Mouse (Mus musculus) spleen, postnatal 4 days (tissue): ENCODE data around the gene Adpgk.
"Not testable (repeated sequence)": the region's sequence is repeated elsewhere in the genome, so short reads cannot be mapped to it uniquely, and the experiment has no call there.

ENCODE experiments used
- DNase-seq, 2 experiments: peaks; one replicate each; pipeline ENCODE4 v3.0.0; 2022; ENCODE audit warnings: low spot score in 2 of 2

The Adpgk gene

GRCm38 (mm10) chr9:59289529-59290115 is 1.7 kb upstream of the Adpgk start:
- no peak for DNase-seq

- DNase-seq: no peak
Observed at GRCm38 (mm10) chr9:59291688-59292492, 532 bp downstream of the Adpgk start.

GRCm38 (mm10) chr9:59292493-59292875 is 1.1 kb downstream of the Adpgk start:
- DNase-seq: no peak

- no peak for DNase-seq
Observed at GRCm38 (mm10) chr9:59296419-59296818, 5.1 kb downstream of the Adpgk start.

DNA sequence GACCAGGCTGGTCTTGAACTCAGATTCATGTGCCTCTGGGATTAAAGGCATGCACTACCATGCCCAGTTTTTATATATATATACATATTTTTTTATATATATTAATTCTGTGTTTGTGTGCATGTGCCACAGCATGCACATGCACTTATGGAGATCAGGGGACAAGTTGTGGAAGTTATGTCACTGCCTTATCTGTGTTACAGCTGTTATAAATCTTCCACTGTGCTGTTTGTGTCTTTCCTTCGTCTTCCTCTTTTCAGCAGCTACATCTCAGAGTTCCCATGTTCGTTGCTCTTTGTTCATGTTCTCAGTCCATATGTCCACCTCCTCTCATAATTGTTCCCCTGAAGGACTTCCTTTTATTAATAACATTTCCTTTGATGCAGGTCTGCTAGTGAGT is 16.5 kb downstream of the Adpgk start:
- peak in 1 of 2 experiments; percentile 27 for DNase-seq

DNA sequence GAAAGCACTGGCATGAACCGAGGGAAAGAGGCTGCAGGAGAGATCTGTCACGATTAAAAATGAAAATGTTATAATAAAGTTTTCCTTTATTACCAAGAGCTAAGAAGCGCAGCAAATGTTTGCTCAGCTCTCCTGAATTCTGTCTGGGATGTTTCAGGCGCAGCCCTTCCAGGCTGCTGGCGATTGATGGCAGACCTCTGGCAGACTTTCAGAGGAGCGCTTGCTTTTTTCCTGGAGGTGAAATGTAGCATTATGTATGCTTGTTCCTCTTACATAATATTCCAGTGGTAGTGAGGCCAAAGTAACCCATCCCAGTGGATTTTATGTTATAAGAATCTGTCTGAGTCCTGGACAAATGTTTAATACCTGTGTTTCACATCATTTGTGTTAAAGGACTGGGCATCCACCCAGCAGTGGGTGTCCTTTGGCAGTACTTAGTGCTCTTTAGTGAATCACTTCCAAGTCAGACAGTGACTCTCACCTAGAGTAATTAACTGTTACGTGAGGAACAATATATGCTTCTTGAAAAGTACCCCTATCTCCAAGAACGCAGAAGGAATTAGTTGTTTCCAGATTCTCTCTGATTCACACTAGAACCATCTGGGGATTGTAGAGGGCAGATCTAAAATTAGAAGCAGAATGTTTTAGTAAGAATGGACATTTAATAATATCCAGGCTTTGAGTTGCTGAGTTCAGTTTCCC is 19.4 kb downstream of the Adpgk start:
- DNase-seq: no peak

DNA sequence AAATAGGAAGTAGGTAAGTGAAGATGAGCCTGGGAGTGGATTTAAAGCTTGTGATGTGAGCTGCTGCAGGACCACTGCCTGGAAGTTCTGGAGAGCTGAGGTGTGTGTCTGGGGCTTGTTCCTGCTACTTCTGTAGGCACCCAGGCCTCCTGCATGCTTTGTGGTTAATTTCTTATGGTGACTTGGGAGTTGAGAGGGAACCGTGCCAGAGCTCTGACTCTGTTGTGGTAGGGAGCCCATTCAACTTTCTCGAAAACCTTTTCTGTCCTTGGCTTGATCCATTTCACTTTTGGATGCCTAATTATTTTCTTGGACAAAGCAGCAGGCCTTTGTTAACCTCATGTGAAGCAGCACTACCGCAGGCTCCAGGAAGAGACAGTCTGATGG is 19.9 kb downstream of the Adpgk start:
- no peak for DNase-seq

GRCm38 (mm10) chr9:59316206-59316605 is 24.8 kb downstream of the Adpgk start:
- DNase-seq: no peak

DNA sequence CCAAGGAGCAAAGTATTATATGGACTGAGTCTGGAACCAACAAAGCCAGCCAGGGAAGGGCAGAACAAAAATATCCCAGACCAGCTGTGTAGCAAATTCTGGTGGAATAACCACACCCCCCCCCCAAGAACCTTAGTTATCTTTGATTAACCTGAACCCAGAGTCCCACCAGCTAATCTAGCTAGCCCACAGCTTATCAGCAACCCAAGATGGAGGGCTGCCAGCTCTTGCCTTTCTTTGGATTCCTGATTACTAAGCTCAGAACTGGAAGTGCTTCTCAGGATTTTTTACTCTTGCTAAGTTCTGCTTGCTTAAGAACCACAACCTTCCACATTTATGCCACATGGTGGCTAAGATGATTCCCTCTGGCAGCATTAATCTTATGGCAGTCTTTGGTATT is 33.0 kb downstream of the Adpgk start:
- DNase-seq: no peak

DNA sequence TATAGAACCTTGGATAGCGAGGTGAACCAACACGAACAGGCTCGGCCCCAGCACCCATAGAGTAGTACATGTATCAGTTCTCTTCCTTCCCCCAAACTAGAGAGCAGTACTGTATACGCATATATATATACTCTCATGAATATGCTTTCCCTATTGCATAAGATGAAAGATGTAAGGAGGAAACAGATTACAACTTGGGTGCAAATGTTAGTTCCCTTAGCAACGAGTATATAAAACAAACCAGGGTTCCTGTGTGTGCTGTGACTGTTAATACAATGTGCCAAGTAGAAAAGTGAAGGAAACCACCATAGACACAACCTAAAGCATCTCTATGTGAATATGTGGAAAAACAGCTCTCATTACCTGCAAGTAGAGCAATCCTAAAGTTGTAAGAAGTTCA is 38.7 kb downstream of the Adpgk start:
- no peak for DNase-seq

- no peak for DNase-seq
Observed at GRCm38 (mm10) chr9:59336539-59336938, 45.2 kb downstream of the Adpgk start.

DNA sequence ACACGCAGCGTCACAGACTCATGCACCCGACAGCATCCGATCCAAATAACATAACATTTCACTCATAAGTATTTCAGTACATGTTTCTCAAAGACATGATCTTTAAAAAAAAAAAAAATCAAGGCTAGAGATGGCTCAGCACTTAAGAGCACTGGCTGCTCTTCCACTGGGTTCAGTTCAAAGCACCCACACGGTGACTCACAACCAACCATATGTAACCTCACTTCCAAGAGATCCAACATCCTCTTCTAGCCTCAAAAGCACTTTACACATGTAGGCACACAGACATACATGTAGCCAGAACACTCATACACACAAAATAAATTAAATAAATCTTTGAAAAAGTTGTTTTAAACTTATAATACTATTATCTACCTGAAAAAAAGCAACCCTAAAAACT is 46.5 kb downstream of the Adpgk start:
- DNase-seq: no peak

- DNase-seq: no peak
Observed at GRCm38 (mm10) chr9:59338411-59338810, 47.1 kb downstream of the Adpgk start.

DNA sequence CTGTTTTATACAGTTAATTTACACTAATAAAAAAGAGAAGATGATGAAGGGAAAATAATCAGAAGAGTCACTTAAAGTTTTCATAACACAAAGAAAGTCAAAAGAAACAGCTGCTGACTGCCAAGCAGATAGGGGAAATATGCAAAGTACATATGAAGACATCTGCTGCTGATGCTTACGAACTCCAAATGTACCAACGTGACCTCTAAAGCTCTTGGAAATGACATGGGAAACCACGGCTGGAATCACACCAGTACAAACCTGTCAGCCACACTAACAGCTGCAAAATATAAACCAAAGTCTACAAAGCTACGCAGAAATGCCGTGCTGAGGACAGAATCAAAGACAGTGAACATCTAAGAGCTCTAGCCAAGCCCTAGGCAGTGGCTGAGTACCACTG is 47.7 kb downstream of the Adpgk start:
- no peak for DNase-seq

GRCm38 (mm10) chr9:59340002-59340401 is 48.6 kb downstream of the Adpgk start:
- DNase-seq: peak in 1 of 2 experiments; percentile 16

DNA sequence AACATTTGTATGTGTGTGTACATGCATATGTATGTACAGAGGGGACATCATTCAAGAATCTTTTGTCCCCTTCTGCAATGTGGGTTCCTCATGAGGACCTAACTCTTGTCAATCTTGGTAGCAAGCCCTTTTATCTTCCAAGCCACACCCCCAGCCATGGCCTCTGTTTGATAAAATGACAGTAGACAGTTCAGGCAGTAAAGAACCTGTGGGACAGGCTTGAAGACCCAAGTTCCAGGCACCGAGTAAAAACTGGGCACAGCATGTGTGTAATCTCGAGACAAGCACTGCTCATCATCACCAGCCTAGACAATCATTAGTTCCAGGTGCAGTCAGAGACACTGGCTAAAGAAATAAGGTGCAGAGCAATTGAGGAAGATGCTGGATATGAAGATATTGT is 54.8 kb downstream of the Adpgk start:
- DNase-seq: no peak

DNA sequence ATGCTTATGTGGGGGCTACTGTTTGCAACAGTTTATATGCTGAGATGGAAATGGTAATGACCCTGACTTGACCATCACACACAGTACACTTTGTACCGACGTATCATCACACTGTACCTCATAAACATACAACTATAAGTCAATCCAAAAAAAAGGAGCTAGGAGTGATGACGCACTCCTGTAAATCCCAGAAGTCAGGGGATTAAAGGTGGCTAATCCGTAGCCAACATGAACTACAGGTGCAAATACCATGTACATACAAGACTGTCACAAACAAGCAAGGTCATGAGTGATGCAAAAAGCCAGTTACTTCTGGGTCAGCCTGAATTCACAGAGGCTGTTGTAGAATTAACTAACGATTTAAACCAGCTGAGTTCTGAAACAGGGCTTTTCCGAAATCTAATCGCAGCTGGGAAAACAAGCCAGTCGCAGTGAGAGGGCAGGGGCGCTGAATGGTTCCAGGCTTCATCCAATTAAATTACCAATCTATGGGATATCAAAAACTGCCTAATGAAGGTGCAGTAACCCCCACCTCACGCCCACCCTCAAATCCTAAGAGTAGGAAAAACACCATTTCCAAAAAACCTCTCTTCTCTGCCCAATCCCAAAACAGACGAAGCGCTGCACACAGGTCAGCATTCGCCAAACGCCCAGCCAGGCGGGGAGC is 61.4 kb downstream of the Adpgk start:
- no peak for DNase-seq

- DNase-seq: peak; percentile 92 to 96
Observed at GRCm38 (mm10) chr9:59353253-59353639, 61.9 kb downstream of the Adpgk start, which contains the start of gene Bbs4. Gene Bbs4 (minus strand): TSS chr9:59353508.

- DNase-seq: not testable (repeated sequence)
Observed at GRCm38 (mm10) chr9:59358041-59358440, 66.7 kb downstream of the Adpgk start.

GRCm38 (mm10) chr9:59360487-59360886 is 69.1 kb downstream of the Adpgk start:
- DNase-seq: not testable (repeated sequence)

GRCm38 (mm10) chr9:59369220-59369619 is 77.9 kb downstream of the Adpgk start:
- DNase-seq: no peak

GRCm38 (mm10) chr9:59369646-59370045 is 78.3 kb downstream of the Adpgk start:
- no peak for DNase-seq
